Mouse (Mus musculus) liver, adult 2 months (tissue): Measurements from ENCODE around the gene Zfp319. TPM values are rescaled to one million over a fixed set of nuclear protein-coding genes. Genes with fewer than 3 reads are reported as not detected.
A peak's percentile ranks its signal among the peaks of the same experiment; 100 is the strongest.

Experiments used
- DNase-seq: peaks from one replicate; pipeline ENCODE4 v3.0.0-alpha.2; 2011; ENCODE audit warnings: low read depth, low spot score; ENCODE audit errors: extremely low read depth
- H3K27ac ChIP-seq: fragments of 200-500 bp; replicated peaks from 2 replicates; pipeline ENCODE4 v1.5.1; 2012; ENCODE audit warnings: low read depth, mild to moderate bottlenecking, control low read depth, inconsistent platforms, low read length; ENCODE audit not compliant: insufficient read depth
- H3K27me3 ChIP-seq: fragments of 200-500 bp; 2 replicates; pipeline ENCODE4 v1.6.1; 2012; ENCODE audit warnings: mild to moderate bottlenecking, moderate library complexity, low read length, inconsistent platforms; ENCODE audit not compliant: control insufficient read depth, insufficient read depth
- H3K36me3 ChIP-seq: fragments of 200-500 bp; 2 replicates; pipeline ENCODE4 v1.6.1; 2012; ENCODE audit warnings: low read length, inconsistent platforms; ENCODE audit not compliant: control insufficient read depth, insufficient read depth
- H3K4me1 ChIP-seq: fragments of 200-500 bp; 2 replicates; pipeline ENCODE4 v1.6.1; 2011; ENCODE audit warnings: low read length; ENCODE audit not compliant: control insufficient read depth, insufficient read depth
- H3K4me3 ChIP-seq: fragments of 200-500 bp; 2 replicates; pipeline ENCODE4 v1.5.1; 2011; ENCODE audit warnings: low read depth, mild to moderate bottlenecking, control low read depth, low read length, moderate library complexity; ENCODE audit not compliant: insufficient read depth
- H3K79me2 ChIP-seq: fragments of 200-500 bp; 2 replicates; pipeline ENCODE4 v1.6.1; 2012; ENCODE audit warnings: inconsistent platforms, mild to moderate bottlenecking, low read length, moderate library complexity; ENCODE audit not compliant: control insufficient read depth, insufficient read depth
- H3K9ac ChIP-seq: fragments of 200-500 bp; 2 replicates; pipeline ENCODE4 v1.6.1; 2012; ENCODE audit warnings: low read depth, mild to moderate bottlenecking, control low read depth, inconsistent platforms, low read length
- CTCF ChIP-seq: fragments of 200-500 bp; IDR thresholded peaks from 2 replicates; pipeline ENCODE4 v1.5.1; 2011; ENCODE audit warnings: low read depth, low read length, control low read depth
- POLR2A ChIP-seq: fragments of 200-500 bp; IDR thresholded peaks from 2 replicates; pipeline ENCODE4 v1.6.1; 2011; ENCODE audit warnings: low read length, control low read depth; ENCODE audit not compliant: insufficient read depth; ENCODE audit errors: extremely low read depth
- WGBS: fragments of 180-500 bp; shearing (Covaris S2); methylation state at CpG from one replicate; pipeline ENCODE4 v1.1.7; 2018; 5-methylcytosine and 5-hydroxymethylcytosine counted together
- polyA plus RNA-seq: library from polyadenylated mRNA; depleted of rRNA; stranded (reverse); fragments of >200 nt; gene quantifications from 2 replicates; pipeline ENCODE4 v1.2.3, GENCODE M21; 2012
- total RNA-seq: library from RNA; depleted of rRNA; stranded (reverse); fragments of >200 nt; gene quantifications from 2 replicates; pipeline ENCODE4 v1.2.3, GENCODE M21; 2014

Gene Zfp319
- total and polyA plus RNA-seq, 2 experiments = 1.2 to 3.2 TPM

DNA sequence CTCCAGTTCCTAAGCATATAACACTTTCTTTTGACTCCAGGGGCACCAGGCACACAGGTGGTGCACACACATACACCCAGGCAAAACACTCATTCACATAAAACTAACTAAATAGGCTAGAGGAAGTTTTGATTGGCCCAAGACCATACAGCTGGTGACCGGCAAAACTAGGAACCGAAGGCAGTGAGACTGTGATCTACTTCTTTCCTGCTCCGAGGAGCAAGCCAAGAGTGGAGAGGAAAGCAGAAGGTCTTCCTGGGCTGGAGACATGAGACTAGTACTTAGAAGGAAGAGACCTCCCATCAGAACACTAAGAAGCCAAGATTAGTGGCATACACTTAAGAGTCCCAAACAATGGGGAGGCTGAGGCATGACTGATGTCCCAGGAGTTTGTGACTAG, 8.5 kb downstream of the Zfp319 start:
- TF ChIP-seq POLR2A (no peak), CTCF (no peak)
- H3K4me3 ChIP-seq = no peak overlapping the region
- no peak overlapping the region for H3K9ac ChIP-seq
- H3K4me1 ChIP-seq = peaks cover 6% of the 10 kb centered on the region
- H3K36me3 ChIP-seq = peaks cover under 1% of the 10 kb centered on the region; the same call in 1 of the 2 replicates
- 71% methylated on average over 3 of the region's 3 CpGs for WGBS
- no peaks in the 10 kb centered on the region for H3K27me3 ChIP-seq
- H3K27ac ChIP-seq = 0 out of 2 replicates have a peak overlapping the region, but pooled peaks have one; percentile 19
- peaks cover 7% of the 10 kb centered on the region; the same call in 1 of the 2 replicates for H3K79me2 ChIP-seq
- no peak for DNase-seq

DNA sequence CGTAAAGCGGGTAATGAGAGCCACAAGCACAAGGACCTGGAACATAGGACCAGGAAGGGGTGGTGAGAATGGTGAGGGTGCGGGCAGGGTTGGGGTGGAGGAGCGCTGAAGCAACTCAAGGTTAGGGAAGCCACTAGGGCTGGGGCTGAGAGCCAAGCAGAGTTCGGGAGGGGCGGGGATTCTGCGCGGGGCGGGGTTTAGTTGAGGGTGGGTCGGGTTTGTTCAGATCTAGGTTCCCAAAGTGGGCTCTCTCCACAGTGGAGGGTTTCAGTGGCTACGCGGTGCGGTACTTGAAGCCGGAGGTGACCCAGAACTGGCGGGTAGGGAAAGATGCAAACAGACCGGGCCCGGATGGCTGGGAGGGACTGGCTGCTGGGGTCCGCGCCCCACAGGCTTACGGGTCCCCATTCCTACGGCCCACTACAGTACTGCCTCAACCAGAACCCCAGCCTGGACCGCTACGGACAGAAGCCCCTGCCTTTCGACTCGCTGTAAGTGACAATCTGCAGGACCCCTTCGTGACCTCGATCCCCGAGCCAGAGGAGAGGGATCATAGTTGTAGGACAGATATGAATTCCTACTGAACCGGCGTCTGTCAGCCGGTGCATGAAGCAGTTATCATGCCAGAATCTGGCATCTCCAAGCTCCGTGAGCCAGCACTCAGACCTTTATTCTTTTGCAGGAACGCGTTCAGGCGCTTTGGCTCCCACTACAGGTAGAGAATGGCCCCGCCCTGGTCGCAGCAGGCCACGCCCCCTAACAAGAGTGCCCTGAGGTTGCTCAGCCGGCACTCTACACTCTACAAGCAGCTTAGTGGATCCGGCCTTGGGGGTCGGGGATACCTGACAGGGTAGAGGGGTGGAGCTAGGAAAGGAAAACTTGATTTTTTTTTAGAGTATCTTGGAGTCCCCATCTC, 11.3 kb downstream of the Zfp319 start:
- WGBS = 7% methylated on average over 41 of the region's 41 CpGs
- Histone ChIP-seq H3K27me3 (no peaks in the 10 kb centered on the region), H3K4me3 (peak overlapping the region; percentile 40; the same call in 1 of the 2 replicates), H3K79me2 (no peaks in the 10 kb centered on the region), H3K27ac (no peak overlapping the region), H3K36me3 (no peaks in the 10 kb centered on the region), H3K4me1 (peaks cover 4% of the 10 kb centered on the region; the same call in 1 of the 2 replicates), H3K9ac (peak overlapping the region; percentile 14; the same call in 1 of the 2 replicates)
- peak; percentile 56 for DNase-seq
- no peak for TF ChIP-seq POLR2A
- TF ChIP-seq CTCF = peak; percentile 55

DNA sequence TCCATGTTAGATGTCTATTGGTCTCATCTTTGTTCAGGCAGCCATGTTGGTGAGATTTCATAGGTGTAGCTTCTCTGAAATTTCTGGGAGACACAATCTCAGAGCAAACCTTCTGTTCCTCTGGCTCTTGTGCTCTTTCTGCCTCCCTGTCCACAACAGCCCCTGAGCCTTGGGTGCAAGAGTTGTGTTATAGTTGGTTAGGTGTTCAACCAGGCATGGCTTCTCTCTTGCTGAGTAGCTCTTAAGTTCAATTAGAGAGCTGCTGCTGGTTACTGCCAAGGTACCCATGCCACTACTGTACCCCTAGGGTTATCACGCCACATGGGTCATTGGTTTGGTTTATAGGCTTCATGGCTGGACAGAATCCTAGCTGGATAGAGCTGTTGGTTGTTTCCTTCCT, 16.4 kb downstream of the Zfp319 start:
- H3K27me3 ChIP-seq = no peaks in the 10 kb centered on the region
- WGBS = 97% methylated on average over 1 of the region's 1 CpGs
- H3K4me1 ChIP-seq = peaks cover under 1% of the 10 kb centered on the region; the same call in 1 of the 2 replicates
- no peak for TF ChIP-seq POLR2A
- TF ChIP-seq CTCF = no peak
- DNase-seq = no peak
- no peak overlapping the region for H3K9ac ChIP-seq
- no peaks in the 10 kb centered on the region for H3K79me2 ChIP-seq
- no peaks in the 10 kb centered on the region for H3K36me3 ChIP-seq
- no peak overlapping the region for H3K4me3 ChIP-seq
- no peak overlapping the region for H3K27ac ChIP-seq

DNA sequence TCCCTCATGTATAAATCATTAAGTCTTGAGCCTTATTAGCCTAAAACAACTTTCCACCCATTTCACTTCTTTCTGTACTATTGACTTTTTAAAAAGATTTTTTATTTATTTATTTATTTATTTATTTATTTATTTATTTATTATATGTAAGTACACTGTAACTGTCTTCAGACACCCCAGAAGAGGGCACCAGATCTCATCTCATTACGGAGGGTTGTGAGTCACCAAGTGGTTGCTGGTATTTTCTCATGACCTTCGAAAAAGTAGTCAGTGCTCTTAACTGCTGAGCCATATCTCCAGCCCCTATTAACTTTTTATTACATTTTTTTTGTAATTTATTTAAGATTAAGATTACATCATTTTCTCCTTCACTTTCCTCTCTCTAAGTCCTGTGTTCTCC, 17.0 kb downstream of the Zfp319 start:
- TF ChIP-seq POLR2A = no peak
- TF ChIP-seq CTCF = no peak
- no peak for DNase-seq
- Histone ChIP-seq H3K36me3 (no peaks in the 10 kb centered on the region), H3K27me3 (no peaks in the 10 kb centered on the region), H3K27ac (no peak overlapping the region), H3K4me1 (no peaks in the 10 kb centered on the region), H3K4me3 (no peak overlapping the region), H3K79me2 (no peaks in the 10 kb centered on the region), H3K9ac (no peak overlapping the region)
- WGBS = 60% methylated on average over 2 of the region's 2 CpGs

- Histone ChIP-seq H3K9ac (no peak overlapping the region), H3K4me1 (no peaks in the 10 kb centered on the region), H3K27ac (no peak overlapping the region), H3K27me3 (no peaks in the 10 kb centered on the region), H3K36me3 (no peaks in the 10 kb centered on the region), H3K79me2 (no peaks in the 10 kb centered on the region), H3K4me3 (no peak overlapping the region)
- WGBS = 81% methylated on average over 6 of the region's 6 CpGs
- TF ChIP-seq POLR2A = no peak
- TF ChIP-seq CTCF = no peak
- DNase-seq = no peak
These were observed 17.9 kb downstream of the Zfp319 start for GRCm38 (mm10) chr8:95313857-95314256.

DNA sequence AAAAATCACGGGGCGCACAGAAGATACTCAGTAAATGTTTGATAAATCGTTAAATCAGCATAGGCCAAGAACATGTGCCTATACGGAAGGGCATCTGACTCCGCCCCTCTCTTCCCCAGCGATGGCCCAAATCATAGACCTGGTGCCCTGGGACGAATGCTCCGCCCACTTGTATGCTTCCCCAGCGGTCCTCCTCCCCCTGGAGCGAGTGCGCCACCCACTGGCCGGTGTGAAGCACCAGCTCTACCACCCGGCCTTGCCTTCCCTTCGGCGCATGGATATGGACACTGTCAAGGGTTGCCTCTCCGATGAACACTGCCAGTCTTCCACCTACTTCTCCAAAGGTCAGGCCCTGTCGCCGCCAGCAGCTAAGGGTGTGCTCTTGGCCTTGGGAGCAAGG, 18.9 kb downstream of the Zfp319 start:
- no peaks in the 10 kb centered on the region for H3K4me1 ChIP-seq
- no peak overlapping the region for H3K4me3 ChIP-seq
- H3K27me3 ChIP-seq = no peaks in the 10 kb centered on the region
- DNase-seq = no peak
- no peak overlapping the region for H3K27ac ChIP-seq
- H3K36me3 ChIP-seq = no peaks in the 10 kb centered on the region
- TF ChIP-seq POLR2A (no peak), CTCF (peak; percentile 58)
- no peak overlapping the region for H3K9ac ChIP-seq
- WGBS = 71% methylated on average over 18 of the region's 18 CpGs
- no peaks in the 10 kb centered on the region for H3K79me2 ChIP-seq
